Mouse (Mus musculus) urinary bladder, postnatal 0 days (tissue): Measurements from ENCODE around the gene Ankrd35. TPM values are rescaled to one million over a fixed set of nuclear protein-coding genes. Genes with fewer than 3 reads are reported as not detected.

ENCODE experiments used
- polyA plus RNA-seq: library from polyadenylated mRNA; unstranded; fragments of >200 nt; fragmentation: Nextera tagmentation; extraction: Ambion mirVana; gene quantifications from 2 replicates; pipeline ENCODE4 v1.2.1, GENCODE M21; 2015

The Ankrd35 gene
- 2.2 and 3.0 TPM in 2 replicates for polyA plus RNA-seq

DNA sequence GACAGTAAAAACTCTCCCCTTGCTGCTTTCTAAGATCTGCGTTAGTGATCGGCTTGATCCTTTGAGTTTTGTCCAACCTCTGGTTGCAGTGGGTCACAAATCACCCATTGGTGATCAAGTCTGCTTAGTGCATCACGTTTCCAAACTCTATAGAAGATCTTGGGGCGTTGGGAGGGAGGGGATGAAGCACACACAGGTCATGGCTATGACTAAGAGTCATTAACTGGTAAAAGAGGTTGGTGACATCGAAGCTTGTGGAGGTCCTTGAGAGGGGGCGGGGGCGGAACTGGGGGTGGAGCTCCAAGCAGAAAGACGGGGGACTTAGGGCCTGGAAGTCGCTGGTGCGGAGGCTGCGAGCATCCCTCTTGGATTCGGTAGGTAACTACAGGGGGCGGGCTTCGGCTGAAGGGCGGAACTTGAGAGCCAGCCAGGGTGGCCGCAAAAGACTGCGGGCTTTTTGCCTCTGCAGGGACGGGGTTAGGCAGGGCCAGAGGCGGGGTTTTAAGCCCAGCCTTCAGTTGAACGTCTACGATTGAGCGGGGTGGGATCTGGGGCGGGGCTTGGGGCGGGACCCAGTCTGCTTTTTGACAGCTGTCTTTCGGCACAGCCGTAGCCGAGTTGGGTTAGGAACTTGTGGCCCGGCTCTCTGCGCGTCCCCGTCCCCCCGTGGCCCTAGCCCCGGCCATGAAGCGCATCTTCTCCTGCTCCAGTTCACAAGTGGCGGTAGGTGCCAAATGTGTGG, at the start of gene Ankrd35:
Gene Ankrd35, plus strand, starts transcription at position 405 of the 742 bp plus-strand sequence.

DNA sequence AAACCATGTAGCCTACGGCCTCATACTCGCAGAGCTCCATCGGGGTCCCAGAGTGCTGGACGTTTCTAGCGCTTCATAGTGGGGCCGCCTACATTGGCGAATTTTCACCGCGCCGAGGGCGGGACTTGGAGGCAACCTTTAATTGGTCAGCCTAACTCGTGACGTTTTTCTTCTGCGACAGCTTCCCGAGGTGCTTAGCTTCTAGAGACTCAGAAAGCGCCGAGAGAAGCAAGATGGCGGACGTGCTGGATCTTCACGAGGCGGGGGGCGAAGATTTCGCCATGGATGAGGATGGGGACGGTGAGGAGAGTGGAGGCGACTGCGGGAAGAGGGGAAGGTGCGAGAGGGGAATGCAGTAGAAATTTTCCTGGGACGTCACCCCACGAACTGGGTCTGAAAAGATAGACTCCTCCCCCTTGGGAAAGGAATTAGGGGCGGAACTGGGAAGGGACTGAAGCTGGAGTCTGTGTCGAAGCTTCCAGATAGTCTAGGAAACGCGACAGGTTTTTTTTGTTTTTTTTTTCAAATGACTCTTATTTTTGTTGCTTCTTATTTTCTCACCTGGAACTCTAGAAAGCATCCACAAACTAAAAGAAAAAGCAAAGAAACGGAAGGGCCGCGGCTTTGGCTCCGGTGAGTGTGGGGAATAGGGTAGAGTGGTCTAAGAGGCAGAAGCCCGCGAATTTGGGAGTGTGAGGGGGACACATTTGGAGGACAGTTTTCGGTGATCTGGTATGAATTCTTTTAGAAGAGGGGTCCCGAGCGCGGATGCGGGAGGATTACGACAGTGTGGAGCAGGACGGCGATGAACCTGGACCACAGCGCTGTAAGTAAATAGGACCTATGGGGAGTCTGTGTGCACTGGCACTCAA, 40.0 kb upstream of the Ankrd35 start, which contains the start of gene Rbm8a:
Gene Rbm8a, plus strand, starts transcription at position 205 of the 872 bp plus-strand sequence.

DNA sequence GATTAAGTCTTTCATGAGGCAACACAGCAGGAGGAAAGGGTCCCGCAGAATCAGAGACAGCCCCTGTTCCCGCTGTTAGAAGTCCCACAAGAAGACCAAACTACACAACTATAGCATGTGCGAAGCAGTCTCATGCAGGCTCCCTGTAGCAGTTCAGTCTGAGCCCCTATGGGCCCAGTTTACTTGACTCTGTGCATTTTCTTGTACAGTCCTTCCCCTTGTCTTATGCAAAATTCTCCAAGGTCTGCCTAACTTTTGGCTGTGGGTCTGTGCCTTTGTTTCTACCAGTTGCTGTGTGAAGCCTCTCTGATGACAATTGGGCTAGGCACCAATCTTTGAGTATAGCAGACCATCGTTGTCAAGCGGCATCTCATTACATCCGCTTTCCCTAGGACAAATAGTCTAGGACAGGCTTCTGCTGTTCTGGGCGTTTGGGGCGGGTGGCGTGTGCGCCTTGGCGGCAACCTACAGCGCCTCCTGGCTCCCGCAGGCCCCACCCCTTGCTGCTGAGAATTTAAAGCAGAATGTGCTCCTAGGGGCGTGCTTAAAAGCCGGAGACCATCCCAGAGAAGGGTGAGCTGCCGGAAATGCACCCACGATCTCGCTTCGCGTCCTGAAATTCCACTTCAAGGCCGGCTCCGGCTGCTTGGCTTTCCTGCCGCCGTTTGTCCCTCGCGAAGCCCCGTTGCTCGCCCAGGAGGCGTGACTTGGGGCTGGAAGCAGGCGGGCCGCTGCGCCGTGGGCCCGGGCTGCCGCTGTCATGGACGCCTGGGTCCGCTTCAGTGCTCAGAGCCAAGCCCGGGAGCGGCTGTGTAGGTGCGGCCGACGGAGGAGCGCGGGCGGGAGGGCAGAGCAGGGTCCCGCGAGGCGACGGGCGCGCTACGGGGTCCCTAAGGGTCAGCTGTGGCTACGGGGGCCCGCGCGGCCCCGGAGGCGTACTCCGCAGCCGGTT, 34.7 kb upstream of the Ankrd35 start, which contains the start of the genes Pex11b and Gm42957:
Gene Pex11b, plus strand, starts transcription at position 449 of the 952 bp plus-strand sequence.
Gene Gm42957, plus strand, starts transcription at position 547 of the 952 bp plus-strand sequence.

DNA sequence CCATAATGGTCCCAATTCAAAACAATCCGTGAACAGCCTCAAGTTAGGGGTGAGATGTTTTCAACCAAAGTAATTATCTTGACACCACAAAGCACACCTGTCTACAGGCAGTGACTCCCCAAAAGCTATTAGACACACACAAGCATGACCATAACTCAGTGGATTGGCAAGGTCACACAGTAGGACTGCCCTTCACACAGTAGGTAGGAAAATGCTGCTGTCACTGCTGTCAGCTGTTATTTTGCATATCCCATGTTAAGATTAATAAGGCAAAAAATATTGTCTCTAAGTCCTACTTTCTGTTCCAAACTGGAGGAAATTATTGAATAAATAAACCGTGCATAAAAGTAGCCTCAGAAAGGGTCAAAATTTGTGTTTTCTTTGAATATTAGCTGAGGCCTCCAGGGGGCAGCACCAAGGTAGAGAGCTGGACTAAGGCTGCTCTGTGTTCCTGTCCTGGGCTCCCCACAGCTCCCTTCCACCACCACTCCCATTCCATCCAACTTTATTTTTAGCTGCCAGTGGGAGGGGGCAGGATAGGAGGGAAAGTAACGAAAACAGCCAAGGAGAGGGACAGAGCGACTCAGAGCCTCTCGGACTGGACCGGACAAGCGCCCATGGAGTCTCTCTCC, 24.8 kb upstream of the Ankrd35 start, which contains the start of gene Itga10:
Gene Itga10, plus strand, starts transcription at position 567 of the 632 bp plus-strand sequence.

DNA sequence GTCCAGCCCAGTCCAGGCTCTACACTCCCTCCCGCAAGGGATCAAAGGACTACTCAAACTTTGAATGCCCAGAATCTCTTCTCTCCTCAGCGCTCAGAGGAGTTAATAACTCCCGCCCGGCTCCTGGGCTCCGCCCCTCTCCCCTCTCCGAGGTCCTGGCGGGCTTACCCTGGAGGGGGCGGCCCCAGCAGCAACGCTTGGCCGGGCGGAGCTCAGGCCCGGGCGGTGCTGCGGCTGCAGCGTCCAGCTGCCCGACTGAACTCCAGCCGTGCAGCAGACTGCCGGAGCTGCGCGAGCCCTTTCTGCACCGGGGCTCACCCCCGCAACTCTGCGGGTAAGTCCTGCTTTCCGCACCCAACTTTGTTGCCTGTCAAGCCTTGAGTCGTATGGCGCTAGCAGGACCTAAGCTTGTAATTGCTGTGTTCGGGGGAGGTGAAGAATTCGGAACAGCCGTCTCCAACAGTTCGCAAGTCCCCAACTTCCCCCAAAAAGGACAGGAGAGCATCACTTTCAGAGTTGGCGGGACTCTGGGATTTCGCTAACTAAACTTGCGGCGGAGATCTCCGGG, 26.4 kb downstream of the Ankrd35 start, which contains the start of gene Pias3:
Gene Pias3, plus strand, starts transcription at position 187 of the 568 bp plus-strand sequence.

DNA sequence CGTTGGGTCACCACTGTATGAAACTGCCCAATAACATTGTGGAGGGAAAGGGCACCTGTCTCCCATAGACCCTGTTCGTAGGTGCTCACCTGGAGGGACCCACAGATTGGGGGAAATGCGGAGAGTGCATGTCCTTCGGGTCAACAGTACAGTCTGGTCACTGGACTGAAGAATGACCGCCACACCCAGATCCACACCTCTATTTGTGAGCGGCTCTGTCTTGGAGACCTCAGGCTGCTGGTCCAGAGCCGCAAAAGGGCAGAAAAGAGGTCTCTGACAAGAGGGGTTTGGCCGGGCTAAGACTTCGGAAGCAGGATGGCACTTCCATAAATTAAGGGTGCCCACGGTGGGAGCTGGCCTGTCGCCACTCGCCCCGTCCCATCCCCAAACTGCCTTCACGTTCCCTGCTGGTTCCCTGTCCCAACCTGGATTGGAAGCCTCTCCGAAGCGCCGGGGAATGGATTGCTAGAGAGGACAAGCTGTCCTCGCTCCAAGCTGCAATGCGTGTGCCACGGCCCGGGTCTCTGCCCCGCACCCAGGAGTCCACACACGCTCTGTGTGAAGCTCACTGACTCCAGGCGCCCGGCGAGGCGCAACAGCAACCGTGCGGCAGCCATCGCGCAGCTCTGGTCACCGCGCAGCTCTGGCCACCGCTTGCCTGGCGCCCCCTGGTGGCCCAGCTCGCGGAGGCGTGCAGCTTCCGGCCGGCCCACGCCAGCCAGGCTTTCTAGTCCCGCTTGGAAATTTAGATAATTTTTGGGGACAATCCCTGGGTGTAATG, 38.2 kb downstream of the Ankrd35 start, which contains the start of gene Nudt17:
Gene Nudt17, minus strand, starts transcription at position 660 of the 781 bp plus-strand sequence.

DNA sequence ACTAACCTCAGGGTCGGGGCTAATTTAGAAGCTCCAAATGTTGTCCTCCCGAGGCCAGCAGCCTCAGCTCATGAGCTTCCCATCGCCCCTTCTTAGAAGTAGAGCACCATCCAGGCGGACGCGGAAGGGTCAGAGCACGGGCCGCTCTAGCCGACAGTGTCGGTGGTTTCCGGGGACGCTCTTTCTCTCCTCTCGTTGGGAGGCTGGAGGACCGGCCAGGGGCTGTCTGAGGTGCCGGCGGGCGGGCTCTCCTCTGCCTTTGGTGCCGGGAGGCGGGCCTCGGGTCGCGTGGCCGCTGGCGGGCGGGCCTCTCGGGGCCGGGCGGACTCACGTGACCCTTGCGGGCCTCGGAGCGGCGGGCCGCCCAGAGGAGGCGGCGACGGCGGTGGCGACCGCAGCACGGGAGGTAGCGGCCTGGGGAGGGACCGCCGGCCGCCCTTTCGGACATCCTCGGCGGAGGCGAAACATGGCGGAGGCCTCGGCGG, 57.5 kb downstream of the Ankrd35 start, which contains the start of the genes Polr3c and Rnf115:
Gene Polr3c, minus strand, starts transcription at position 286 of the 485 bp plus-strand sequence.
Gene Rnf115, plus strand, starts transcription at position 322 of the 485 bp plus-strand sequence.

Other genes with a start within 250 kb of the Ankrd35 start
- gene BC107364, start 217.8 kb upstream of the Ankrd35 start, polyA plus RNA-seq, result 0.30 and 0.35 TPM in 2 replicates
- gene Hfe2, start 145.0 kb upstream of the Ankrd35 start, polyA plus RNA-seq, result not detected in 2 replicates
- gene Txnip, start 112.2 kb upstream of the Ankrd35 start, polyA plus RNA-seq, result 237 and 293 TPM in 2 replicates
- gene Gm16253, start 93.1 kb upstream of the Ankrd35 start, polyA plus RNA-seq, result 0.25 and 0.31 TPM in 2 replicates
- 20.7 and 23.8 TPM in 2 replicates for gene Polr3gl, start 76.0 kb upstream of the Ankrd35 start, polyA plus RNA-seq
- gene Ankrd34a, start 73.5 kb upstream of the Ankrd35 start, polyA plus RNA-seq, result 0.61 and 0.71 TPM in 2 replicates
- gene Lix1l, start 69.0 kb upstream of the Ankrd35 start, polyA plus RNA-seq, result 6.3 and 7.7 TPM in 2 replicates
- 68.8 and 69.3 TPM in 2 replicates for gene Rbm8a, start 40.2 kb upstream of the Ankrd35 start, polyA plus RNA-seq
- gene Pex11b, start 34.8 kb upstream of the Ankrd35 start, polyA plus RNA-seq, result 36.2 and 38.5 TPM in 2 replicates
- gene Gm42957, start 34.7 kb upstream of the Ankrd35 start, polyA plus RNA-seq, result 0.06 and 0.10 TPM in 2 replicates
- gene Itga10, start 24.5 kb upstream of the Ankrd35 start, polyA plus RNA-seq, result 0.30 and 0.53 TPM in 2 replicates
- gene Pias3, start 26.3 kb downstream of the Ankrd35 start, polyA plus RNA-seq, result 36.1 and 36.9 TPM in 2 replicates
- gene Nudt17, start 38.4 kb downstream of the Ankrd35 start, polyA plus RNA-seq, result 5.9 and 6.1 TPM in 2 replicates
- gene Polr3c, start 57.5 kb downstream of the Ankrd35 start, polyA plus RNA-seq, result 18.5 and 18.7 TPM in 2 replicates
- 29.5 and 33.5 TPM in 2 replicates for gene Rnf115, start 57.5 kb downstream of the Ankrd35 start, polyA plus RNA-seq
- gene Pdzk1, start 159.2 kb downstream of the Ankrd35 start, polyA plus RNA-seq, result 0.36 and 0.53 TPM in 2 replicates
- not detected in 2 replicates for gene Cd160, start 159.2 kb downstream of the Ankrd35 start, polyA plus RNA-seq
- 4.5 and 4.6 TPM in 2 replicates for gene Gja5, start 234.6 kb downstream of the Ankrd35 start, polyA plus RNA-seq
- gene Gpr89, start 235.2 kb downstream of the Ankrd35 start, polyA plus RNA-seq, result 20.7 and 25.2 TPM in 2 replicates